Mouse (Mus musculus): ENCODE measurements at regions not wholly inside any gene's neighbourhood (a gene's known extent, or its start where the extent isn't known, plus 50 kb on each side); places are given as distances from the start of the nearest gene placed in this dataset.

GRCm38 (mm10) chr6:97699054-97699751 is 81.9 kb upstream of the Frmd4b start:
- ATAC-seq, result peak; percentile 64; the same call in 1 of the 2 replicates
- H3K27ac ChIP-seq (ENCODE audit: low read depth, low read length), result no peak overlapping the region; the same call in 1 of the 2 replicates
- no peak overlapping the region for H3K9ac ChIP-seq (ENCODE audit: low read depth, low read length)
- H3K27me3 ChIP-seq (replicated peaks; ENCODE audit: control insufficient read depth, insufficient read depth, low read length), result no peaks in the 10 kb centered on the region
- WGBS, result 64% methylated on average over 9 of the region's 9 CpGs
- H3K4me2 ChIP-seq (ENCODE audit: low read length), result no peak overlapping the region
- H3K4me3 ChIP-seq (ENCODE audit: low read length), result no peak overlapping the region
- H3K9me3 ChIP-seq (ENCODE audit: control insufficient read depth, low read length), result no peaks in the 10 kb centered on the region
- no peaks in the 10 kb centered on the region for H3K36me3 ChIP-seq (ENCODE audit: control insufficient read depth, insufficient read depth, low read length)
- peaks cover 4% of the 10 kb centered on the region for H3K4me1 ChIP-seq (ENCODE audit: control insufficient read depth, insufficient read depth, low read depth, low read length)

DNA sequence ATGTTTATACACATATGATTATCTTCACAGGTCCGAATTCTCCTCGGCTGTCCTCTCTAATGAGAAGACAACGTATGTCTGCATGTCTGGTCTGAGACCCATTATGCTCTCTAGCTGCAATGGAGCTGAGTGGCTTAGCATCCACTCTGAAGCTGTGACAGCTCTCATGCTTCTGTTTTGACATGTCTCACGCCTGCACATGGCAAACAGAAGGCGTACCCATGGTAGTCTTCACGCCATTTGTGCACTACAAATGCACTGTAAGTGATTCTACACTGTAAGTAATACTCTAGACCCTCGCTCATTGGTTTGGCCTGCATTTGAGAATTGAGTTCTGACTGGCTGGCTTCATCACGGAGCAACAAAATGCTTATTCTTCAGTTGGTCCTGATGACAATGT is 75.9 kb upstream of the Frmd4b start:
- 89% methylated on average over 8 of the region's 8 CpGs for WGBS
- no peak for ATAC-seq
- H3K27me3 ChIP-seq (replicated peaks; ENCODE audit: control insufficient read depth, insufficient read depth, low read length), result no peaks in the 10 kb centered on the region
- no peak overlapping the region for H3K27ac ChIP-seq (ENCODE audit: low read depth, low read length)
- no peak overlapping the region for H3K4me2 ChIP-seq (ENCODE audit: low read length)
- H3K4me1 ChIP-seq (ENCODE audit: control insufficient read depth, insufficient read depth, low read depth, low read length), result no peaks in the 10 kb centered on the region
- H3K36me3 ChIP-seq (ENCODE audit: control insufficient read depth, insufficient read depth, low read length), result no peaks in the 10 kb centered on the region
- H3K9ac ChIP-seq (ENCODE audit: low read depth, low read length), result no peak overlapping the region
- no peaks in the 10 kb centered on the region for H3K9me3 ChIP-seq (ENCODE audit: control insufficient read depth, low read length)
- no peak overlapping the region for H3K4me3 ChIP-seq (ENCODE audit: low read length)

GRCm38 (mm10) chr6:97691136-97691535 is 73.8 kb upstream of the Frmd4b start:
- H3K36me3 ChIP-seq (ENCODE audit: control insufficient read depth, insufficient read depth, low read length), result no peaks in the 10 kb centered on the region
- H3K4me1 ChIP-seq (ENCODE audit: control insufficient read depth, insufficient read depth, low read depth, low read length), result no peaks in the 10 kb centered on the region
- no peak overlapping the region for H3K4me2 ChIP-seq (ENCODE audit: low read length)
- ATAC-seq, result no peak
- no peak overlapping the region for H3K4me3 ChIP-seq (ENCODE audit: low read length)
- H3K27me3 ChIP-seq (replicated peaks; ENCODE audit: control insufficient read depth, insufficient read depth, low read length), result no peaks in the 10 kb centered on the region
- WGBS, result 76% methylated on average over 3 of the region's 3 CpGs
- H3K27ac ChIP-seq (ENCODE audit: low read depth, low read length), result no peak overlapping the region
- H3K9me3 ChIP-seq (ENCODE audit: control insufficient read depth, low read length), result no peaks in the 10 kb centered on the region
- H3K9ac ChIP-seq (ENCODE audit: low read depth, low read length), result no peak overlapping the region

DNA sequence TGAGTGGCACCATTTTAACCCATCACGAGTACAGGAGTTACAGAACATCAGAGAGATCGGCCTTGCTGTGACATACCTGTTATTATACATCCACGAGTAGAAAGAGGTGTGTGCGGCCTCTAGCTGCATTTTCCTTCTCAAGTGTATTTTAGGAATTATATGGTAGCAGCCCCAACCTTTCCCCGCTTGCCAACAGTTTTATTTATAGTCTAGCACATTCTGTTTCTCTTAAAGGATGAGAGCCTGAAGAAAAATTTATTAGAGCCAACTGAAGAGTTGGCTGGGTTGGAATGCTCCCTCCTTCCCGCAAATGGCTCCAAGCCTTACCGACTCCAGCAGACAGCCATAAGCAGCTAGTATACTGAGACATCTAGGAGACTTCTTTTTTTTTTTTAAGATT is 67.0 kb upstream of the Frmd4b start:
- Histone ChIP-seq H3K4me2 (ENCODE audit: low read length) (no peak overlapping the region), H3K36me3 (ENCODE audit: control insufficient read depth, insufficient read depth, low read length) (no peaks in the 10 kb centered on the region), H3K9me3 (ENCODE audit: control insufficient read depth, low read length) (no peaks in the 10 kb centered on the region), H3K4me1 (ENCODE audit: control insufficient read depth, insufficient read depth, low read depth, low read length) (no peaks in the 10 kb centered on the region), H3K27ac (ENCODE audit: low read depth, low read length) (no peak overlapping the region), H3K9ac (ENCODE audit: low read depth, low read length) (no peak overlapping the region), H3K27me3 (replicated peaks; ENCODE audit: control insufficient read depth, insufficient read depth, low read length) (no peaks in the 10 kb centered on the region), H3K4me3 (ENCODE audit: low read length) (no peak overlapping the region)
- ATAC-seq, result no peak
- whole genome bisulfite sequencing, result 90% methylated on average over 7 of the region's 7 CpGs

GRCm38 (mm10) chr6:97682213-97682612 is 64.9 kb upstream of the Frmd4b start:
- no peak overlapping the region for H3K27ac ChIP-seq (ENCODE audit: low read depth, low read length)
- 56% methylated on average over 1 of the region's 1 CpGs for WGBS
- H3K4me1 ChIP-seq (ENCODE audit: control insufficient read depth, insufficient read depth, low read depth, low read length), result no peaks in the 10 kb centered on the region
- no peaks in the 10 kb centered on the region for H3K36me3 ChIP-seq (ENCODE audit: control insufficient read depth, insufficient read depth, low read length)
- H3K9me3 ChIP-seq (ENCODE audit: control insufficient read depth, low read length), result no peaks in the 10 kb centered on the region
- no peak overlapping the region for H3K4me2 ChIP-seq (ENCODE audit: low read length)
- no peak for ATAC-seq
- no peaks in the 10 kb centered on the region for H3K27me3 ChIP-seq (replicated peaks; ENCODE audit: control insufficient read depth, insufficient read depth, low read length)
- no peak overlapping the region for H3K9ac ChIP-seq (ENCODE audit: low read depth, low read length)
- no peak overlapping the region for H3K4me3 ChIP-seq (ENCODE audit: low read length)

DNA sequence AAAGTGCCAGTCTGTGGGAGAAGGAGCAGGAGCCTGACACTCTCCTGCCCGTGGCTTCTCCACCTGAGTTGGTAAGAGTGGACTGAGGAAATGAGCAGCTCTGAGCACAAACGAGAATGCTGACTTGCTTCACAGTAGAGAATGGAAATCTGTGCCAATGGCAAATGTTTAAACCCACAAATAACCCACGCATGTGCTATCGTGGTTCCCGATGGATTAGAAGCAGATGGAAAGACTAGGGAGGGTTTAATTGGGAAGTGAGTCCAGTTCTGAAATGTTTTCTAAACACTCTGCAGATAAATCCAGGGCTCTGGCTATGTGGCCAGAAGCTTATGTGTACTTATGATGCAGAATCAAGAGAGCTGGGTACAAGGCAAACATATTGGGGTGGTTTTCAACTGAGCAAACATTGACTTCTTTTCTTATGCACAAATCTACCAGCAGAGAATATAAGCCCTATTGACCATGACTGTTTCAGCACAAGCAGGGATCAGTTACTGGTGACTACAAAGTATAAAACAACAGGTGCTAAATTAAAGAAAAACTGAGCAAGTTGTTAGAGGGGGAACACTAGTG is 57.9 kb upstream of the Frmd4b start:
- H3K36me3 ChIP-seq (ENCODE audit: control insufficient read depth, insufficient read depth, low read length), result no peaks in the 10 kb centered on the region
- H3K4me1 ChIP-seq (ENCODE audit: control insufficient read depth, insufficient read depth, low read depth, low read length), result no peaks in the 10 kb centered on the region
- no peak overlapping the region for H3K9ac ChIP-seq (ENCODE audit: low read depth, low read length)
- no peaks in the 10 kb centered on the region for H3K27me3 ChIP-seq (replicated peaks; ENCODE audit: control insufficient read depth, insufficient read depth, low read length)
- no peak for ATAC-seq
- H3K4me3 ChIP-seq (ENCODE audit: low read length), result no peak overlapping the region
- WGBS, result 76% methylated on average over 5 of the region's 5 CpGs
- H3K4me2 ChIP-seq (ENCODE audit: low read length), result no peak overlapping the region
- H3K27ac ChIP-seq (ENCODE audit: low read depth, low read length), result no peak overlapping the region
- H3K9me3 ChIP-seq (ENCODE audit: control insufficient read depth, low read length), result no peaks in the 10 kb centered on the region; the same call in 1 of the 2 replicates

GRCm38 (mm10) chr6:97666818-97667629 is 49.7 kb upstream of the Frmd4b start:
- Histone ChIP-seq H3K4me1 (ENCODE audit: control insufficient read depth, insufficient read depth, low read depth, low read length) (peaks cover 8% of the 10 kb centered on the region), H3K9ac (ENCODE audit: low read depth, low read length) (no peak overlapping the region), H3K9me3 (ENCODE audit: control insufficient read depth, low read length) (no peaks in the 10 kb centered on the region), H3K4me3 (ENCODE audit: low read length) (no peak overlapping the region), H3K36me3 (ENCODE audit: control insufficient read depth, insufficient read depth, low read length) (no peaks in the 10 kb centered on the region), H3K27me3 (replicated peaks; ENCODE audit: control insufficient read depth, insufficient read depth, low read length) (no peaks in the 10 kb centered on the region), H3K4me2 (ENCODE audit: low read length) (no peak overlapping the region), H3K27ac (ENCODE audit: low read depth, low read length) (no peak overlapping the region)
- 16% methylated on average over 5 of the region's 5 CpGs for WGBS
- peak; percentile 77 for ATAC-seq
